Mouse (Mus musculus) mouse embryonic stem cell (cell line): ENCODE measurements around the gene Cldn7.
"Not testable (repeated sequence)": the region's sequence is repeated elsewhere in the genome, so short reads cannot be mapped to it uniquely, and the experiment has no call there.

ENCODE experiments used
- in situ Hi-C, 2 experiments: fragments of 300-500 bp; cut with MboI; formaldehyde crosslinking; loops; 1 replicate in 1 of 2; 3 replicates in 1 of 2; pipeline ENCODE4 v1.14.3; 2019 to 2020; ENCODE audit warnings: low sequenced_read_pairs in 2 of 2, low pct_unique_long_range_greater_than_20kb in 1 of 2, mixed read lengths in 1 of 2; ENCODE audit not compliant: unreplicated experiment in 1 of 2

Gene Cldn7

GRCm38 (mm10) chr11:70001159-70001558 lies 36.6 kb downstream of the Cldn7 start:
- in situ Hi-C loops: no loop called here

GRCm38 (mm10) chr11:70001865-70002264 lies 37.3 kb downstream of the Cldn7 start:
- in situ Hi-C loops: no loop called here

GRCm38 (mm10) chr11:70002471-70002870 lies 37.9 kb downstream of the Cldn7 start:
- in situ Hi-C loops: no loop called here

- in situ Hi-C loops: no loop called here
Measured at GRCm38 (mm10) chr11:70005521-70005920, 40.9 kb downstream of the Cldn7 start.

- in situ Hi-C loops: no loop called here
Measured at GRCm38 (mm10) chr11:70010033-70010432, 45.5 kb downstream of the Cldn7 start.

GRCm38 (mm10) chr11:70010548-70010947 lies 46.0 kb downstream of the Cldn7 start:
- in situ Hi-C loops: no loop called here

GRCm38 (mm10) chr11:70010961-70011360 lies 46.4 kb downstream of the Cldn7 start:
- in situ Hi-C loops: no loop called here

GRCm38 (mm10) chr11:70012931-70013330 lies 48.4 kb downstream of the Cldn7 start:
- in situ Hi-C loops: no loop called here

GRCm38 (mm10) chr11:70013408-70013807 lies 48.8 kb downstream of the Cldn7 start:
- in situ Hi-C loops: no loop called here

GRCm38 (mm10) chr11:70014051-70014450 lies 49.5 kb downstream of the Cldn7 start:
- in situ Hi-C loops: no loop called here

- in situ Hi-C loops: no loop called here
Measured at GRCm38 (mm10) chr11:70014880-70015558, 50.4 kb downstream of the Cldn7 start, which contains the start of gene Acadvl. Acadvl (minus strand) TSS chr11:70015411.

GRCm38 (mm10) chr11:70015677-70016076 lies 51.1 kb downstream of the Cldn7 start:
- in situ Hi-C loops: no loop called here

GRCm38 (mm10) chr11:70016177-70016576 lies 51.6 kb downstream of the Cldn7 start:
- in situ Hi-C loops: not testable (repeated sequence)

- in situ Hi-C loops: no loop called here
Measured at GRCm38 (mm10) chr11:70016669-70017068, 52.1 kb downstream of the Cldn7 start, which contains the start of gene Dlg4. Dlg4 (plus strand) TSS chr11:70016942.

- in situ Hi-C loops: no loop called here
Measured at GRCm38 (mm10) chr11:70017199-70017767, 52.7 kb downstream of the Cldn7 start.
